Mouse (Mus musculus) retina, postnatal 1 day (tissue): Measurements from ENCODE around the gene Psg29.

ENCODE experiments used
- DNase-seq: peaks from one replicate; pipeline ENCODE4 v3.0.0-alpha.2; 2012

Gene Psg29

DNA sequence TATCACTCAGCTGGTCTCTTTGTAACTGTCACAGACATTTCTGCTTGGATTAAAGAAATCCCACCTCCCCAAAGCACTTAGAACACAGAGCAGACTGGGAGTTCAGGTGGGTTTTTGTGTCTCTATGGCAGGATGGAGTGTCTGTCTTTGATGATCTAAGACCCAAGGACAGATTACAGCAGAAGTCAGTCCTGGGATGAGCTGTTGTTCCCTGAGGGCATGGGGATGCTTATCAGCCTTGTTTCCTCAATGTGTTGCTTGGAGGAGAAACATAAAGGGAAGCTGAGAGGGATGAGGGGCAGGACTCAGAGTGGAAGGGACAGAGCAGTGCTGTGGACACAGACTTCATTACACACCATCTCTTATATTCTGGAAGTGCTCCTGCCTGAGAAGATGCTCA lies at the start of gene Psg29:
Gene Psg29, plus strand, starts transcription at position 301 of the 400 bp plus-strand sequence.
- DNase-seq, result no peak

DNA sequence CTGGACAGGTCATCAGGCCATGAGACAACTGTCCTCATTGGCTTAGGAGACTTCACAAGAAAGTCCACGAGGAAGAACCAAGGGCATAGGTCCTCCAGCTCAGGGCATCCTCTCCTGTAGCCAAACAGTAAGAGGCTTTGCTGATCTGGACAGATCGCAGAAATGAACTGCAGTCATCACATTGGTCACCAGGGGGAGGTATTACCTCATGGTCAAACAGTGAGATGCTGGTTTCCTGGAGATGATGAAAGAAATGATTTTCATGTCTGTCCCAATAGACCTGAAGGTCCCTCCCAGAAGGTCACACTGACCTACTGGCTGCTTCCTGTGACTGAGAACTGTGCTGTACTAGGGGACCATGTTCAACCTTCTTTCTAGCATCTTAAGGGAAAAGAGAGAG lies 47.6 kb upstream of the Psg29 start:
- DNase-seq, result peak; percentile 15

DNA sequence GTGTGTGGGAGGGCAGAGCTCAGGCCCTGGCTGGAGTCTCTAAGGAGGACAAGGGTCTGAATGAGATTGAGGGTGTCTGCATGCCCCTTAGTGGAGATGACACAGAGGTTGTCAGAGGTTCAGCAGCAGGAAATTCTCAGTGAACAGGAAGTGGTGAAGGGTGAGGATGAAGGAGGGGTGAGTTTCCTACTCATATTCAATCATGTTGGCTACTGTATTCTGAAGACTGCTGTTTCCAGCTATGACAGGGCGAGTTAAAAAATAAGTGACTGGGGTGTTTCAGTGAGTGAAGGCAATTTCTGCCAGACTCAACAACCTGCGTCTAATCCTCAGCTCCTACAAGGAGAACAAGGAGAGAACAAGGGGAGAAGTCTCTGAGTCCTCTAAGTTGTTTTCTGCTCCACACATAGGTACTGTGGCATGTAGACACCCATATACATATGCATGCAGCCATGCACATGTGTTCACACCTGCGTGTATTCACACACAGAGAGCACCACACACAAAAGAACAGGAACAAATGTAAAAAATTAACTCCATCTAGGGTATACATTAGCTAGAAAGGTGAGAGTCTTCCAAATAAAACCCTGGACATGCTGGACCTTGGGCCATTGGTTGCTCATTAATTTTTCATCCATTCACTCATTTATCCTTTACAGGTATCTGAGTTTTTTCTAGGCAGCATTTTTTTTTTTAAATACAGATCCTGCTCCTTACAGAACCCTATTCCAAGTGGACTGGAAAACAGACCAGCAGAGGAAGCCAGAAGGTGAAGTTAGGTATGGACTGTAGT lies 46.2 kb upstream of the Psg29 start:
- no peak for DNase-seq

DNA sequence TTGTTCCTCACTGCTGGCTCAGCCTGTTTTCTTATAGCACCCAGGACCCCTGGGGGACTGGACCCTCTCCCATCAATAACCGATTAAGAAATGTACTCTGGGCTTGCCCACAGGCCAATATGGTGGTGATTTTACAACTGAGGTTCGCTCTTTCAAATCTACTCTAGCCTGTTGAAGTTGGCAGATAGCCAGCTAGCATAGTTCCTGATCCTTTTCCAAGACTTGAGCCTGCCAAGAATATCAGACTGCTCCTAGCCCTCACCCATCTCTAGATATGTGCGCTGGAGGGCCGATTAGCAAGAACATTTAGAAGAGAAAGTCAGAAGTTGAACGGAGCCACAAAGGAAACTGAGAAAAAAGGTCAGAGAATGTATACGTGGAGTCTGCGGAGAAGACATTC lies 44.3 kb upstream of the Psg29 start:
- no peak for DNase-seq

DNA sequence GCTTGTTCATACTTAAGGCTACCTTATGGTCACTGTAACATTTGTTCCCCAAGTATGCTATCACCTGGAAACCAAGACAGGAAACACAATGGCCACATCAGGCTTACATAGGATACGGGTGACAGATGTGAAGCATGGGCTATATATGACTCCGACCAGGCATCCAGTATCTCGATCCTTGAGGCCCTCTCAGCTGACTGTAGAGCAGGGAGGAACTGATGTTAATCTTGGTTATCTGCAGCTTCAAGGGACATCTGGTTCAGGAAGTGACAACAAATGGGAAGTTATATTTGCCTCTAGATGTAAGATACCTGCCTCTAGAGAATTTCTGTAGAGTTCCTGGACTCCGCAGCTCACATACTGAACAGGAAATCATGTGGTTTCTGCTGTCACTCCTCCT lies 31.4 kb upstream of the Psg29 start:
- no peak for DNase-seq

DNA sequence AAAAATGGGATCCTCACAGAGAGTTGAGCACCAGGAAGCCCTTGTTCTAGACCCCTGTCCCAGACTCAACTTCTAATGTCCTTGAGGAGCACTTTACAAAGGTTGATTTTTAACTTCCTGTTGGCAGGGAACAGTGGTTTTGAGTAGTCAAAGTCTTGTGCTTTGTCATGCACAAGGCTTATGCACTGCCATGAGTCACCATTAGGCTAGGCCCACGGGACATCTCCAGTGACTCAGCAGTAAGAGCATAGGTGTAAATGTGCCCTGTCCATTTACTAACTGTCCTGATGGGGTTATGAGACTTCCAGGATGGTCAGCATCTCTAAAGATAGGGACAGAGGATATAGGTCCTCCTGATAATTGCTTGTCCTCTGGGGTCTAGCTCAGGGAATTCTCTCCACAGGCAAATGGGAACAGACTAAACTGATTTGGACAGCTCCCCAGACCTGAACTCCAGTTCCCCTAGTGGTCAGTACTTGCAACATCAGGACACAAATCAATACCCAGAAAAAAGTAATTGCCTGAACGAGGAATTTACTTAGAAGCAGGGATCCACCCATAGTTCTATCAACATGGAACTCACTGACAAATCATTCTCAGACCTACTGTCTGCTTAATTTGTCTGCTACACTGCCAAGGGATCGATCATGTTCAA lies 2.4 kb downstream of the Psg29 start:
- DNase-seq, result peak; percentile 0
